Mouse (Mus musculus) embryonic facial prominence, embryonic 15.5 days (tissue): ENCODE measurements around the gene Sema4b. TPM values are rescaled to one million over a fixed set of nuclear protein-coding genes. Genes with fewer than 3 reads are reported as not detected.
A peak's percentile ranks its signal among the peaks of the same experiment; 100 is the strongest.

Source experiments
- ATAC-seq: fragments of 200-750 bp; cut with Nextera tagmentation; 2 replicates; pipeline ENCODE4 v1.8.0; 2017; ENCODE audit warnings: low read depth, moderate TSS enrichment; ENCODE audit not compliant: insufficient number of reproducible peaks, low FRiP score, low TSS enrichment
- H3K27ac ChIP-seq: fragments of 300-500 bp; sonication (generic); replicated peaks from 2 replicates; pipeline ENCODE4 v1.5.1; 2015; ENCODE audit warnings: mild to moderate bottlenecking, inconsistent platforms
- H3K27me3 ChIP-seq: fragments of 300-500 bp; sonication (generic); 2 replicates; pipeline ENCODE4 v1.6.1; 2015; ENCODE audit warnings: inconsistent platforms
- H3K36me3 ChIP-seq: fragments of 300-500 bp; sonication (generic); 2 replicates; pipeline ENCODE4 v1.6.1; 2015; ENCODE audit warnings: mild to moderate bottlenecking, inconsistent platforms
- H3K4me1 ChIP-seq: fragments of 300-500 bp; sonication (generic); 2 replicates; pipeline ENCODE4 v1.6.1; 2015; ENCODE audit warnings: inconsistent platforms
- H3K4me2 ChIP-seq: fragments of 300-500 bp; sonication (generic); replicated peaks from 2 replicates; pipeline ENCODE4 v1.6.1; 2015; ENCODE audit warnings: mild to moderate bottlenecking, inconsistent platforms
- H3K4me3 ChIP-seq: fragments of 300-500 bp; sonication (generic); replicated peaks from 2 replicates; pipeline ENCODE4 v1.5.1; 2015; ENCODE audit warnings: mild to moderate bottlenecking, inconsistent platforms
- H3K9ac ChIP-seq: fragments of 300-500 bp; sonication (generic); 2 replicates; pipeline ENCODE4 v1.6.1; 2015; ENCODE audit warnings: inconsistent platforms
- H3K9me3 ChIP-seq: fragments of 300-500 bp; sonication (generic); replicated peaks from 2 replicates; pipeline ENCODE4 v1.6.1; 2016; ENCODE audit warnings: inconsistent platforms
- WGBS: fragments of 180-500 bp; shearing (Covaris S2); methylation state at CpG from one replicate; pipeline ENCODE4 v1.1.7; 2015; 5-methylcytosine and 5-hydroxymethylcytosine counted together
- polyA plus RNA-seq: library from polyadenylated mRNA; unstranded; fragments of >200 nt; fragmentation: Nextera tagmentation; extraction: Ambion mirVana; gene quantifications from 2 replicates; pipeline ENCODE4 v1.2.1, GENCODE M21; 2015

Gene Sema4b
- polyA plus RNA-seq, 1 experiment from 2014 or later, result 25.2 TPM

DNA sequence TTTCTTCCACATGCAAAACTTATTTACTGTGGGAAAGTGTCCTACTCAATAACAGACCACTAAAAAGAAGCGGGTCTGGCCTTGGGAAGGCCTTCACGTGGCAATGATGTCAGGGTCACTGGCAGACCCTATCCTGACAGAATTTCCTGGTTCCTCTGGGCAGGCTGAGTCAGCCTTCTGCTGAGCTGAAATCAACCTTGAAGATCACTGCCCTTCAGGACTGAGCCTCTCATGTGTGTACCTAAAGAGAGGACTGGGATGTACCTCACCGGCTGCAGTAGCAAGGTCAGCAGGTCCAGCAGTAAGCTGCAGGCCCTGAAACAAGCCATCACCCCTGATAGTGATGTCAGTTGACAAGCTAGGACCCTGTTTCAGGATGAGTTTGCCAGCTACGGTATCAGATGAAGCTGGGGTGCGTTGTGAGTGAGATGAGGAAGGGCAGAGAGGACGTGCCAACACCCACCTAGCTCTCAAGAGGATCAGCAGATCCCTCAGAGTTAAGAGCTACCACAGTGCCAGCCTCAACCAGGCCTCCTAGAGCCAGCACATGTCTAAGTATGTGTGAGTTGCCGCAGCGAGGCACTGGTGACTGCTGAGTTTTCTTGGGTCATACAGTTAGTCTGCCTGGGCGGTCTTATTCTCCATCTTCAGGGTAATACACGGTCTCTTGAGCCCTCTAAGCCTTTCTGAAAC lies 8.5 kb upstream of the Sema4b start:
- Histone ChIP-seq H3K27ac (no peak overlapping the region), H3K4me3 (no peak overlapping the region), H3K27me3 (no peaks in the 10 kb centered on the region), H3K4me1 (no peaks in the 10 kb centered on the region), H3K9ac (no peak overlapping the region), H3K4me2 (no peak overlapping the region), H3K9me3 (no peaks in the 10 kb centered on the region), H3K36me3 (no peaks in the 10 kb centered on the region)
- WGBS, result 81% methylated on average over 10 of the region's 10 CpGs
- ATAC-seq, result no peak

- no peak overlapping the region for H3K27ac ChIP-seq
- H3K4me2 ChIP-seq, result no peak overlapping the region
- H3K27me3 ChIP-seq, result no peaks in the 10 kb centered on the region
- no peaks in the 10 kb centered on the region for H3K36me3 ChIP-seq
- no peak overlapping the region for H3K9ac ChIP-seq
- H3K9me3 ChIP-seq, result no peaks in the 10 kb centered on the region
- H3K4me1 ChIP-seq, result no peaks in the 10 kb centered on the region
- ATAC-seq, result no peak
- H3K4me3 ChIP-seq, result no peak overlapping the region
- 90% methylated on average over 6 of the region's 6 CpGs for WGBS
Observed at GRCm38 (mm10) chr7:80179327-80179726, 7.3 kb upstream of the Sema4b start.

DNA sequence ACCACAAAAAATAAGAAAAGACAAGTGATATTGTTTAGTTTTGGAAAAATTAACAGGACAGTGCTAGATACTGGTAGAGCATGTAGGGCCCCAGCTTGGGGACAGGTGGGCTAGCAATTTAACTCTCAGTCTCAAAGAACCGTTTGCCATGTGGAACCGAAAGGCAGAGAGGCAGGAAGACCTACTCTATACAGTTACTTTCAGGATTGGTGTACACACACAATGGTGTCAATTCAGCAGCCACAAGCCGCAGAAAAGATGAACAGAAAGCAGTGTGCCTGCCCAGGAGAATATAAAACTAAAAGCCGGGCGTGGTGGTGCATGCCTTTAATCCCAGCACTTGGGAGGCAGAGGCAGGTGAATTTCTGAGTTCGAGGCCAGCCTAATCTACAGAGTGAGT lies 6.9 kb upstream of the Sema4b start:
- ATAC-seq, result no peak
- H3K9ac ChIP-seq, result no peak overlapping the region
- no peaks in the 10 kb centered on the region for H3K36me3 ChIP-seq
- H3K4me2 ChIP-seq, result no peak overlapping the region
- H3K4me1 ChIP-seq, result no peaks in the 10 kb centered on the region
- H3K4me3 ChIP-seq, result no peak overlapping the region
- 76% methylated on average over 6 of the region's 6 CpGs for WGBS
- H3K27me3 ChIP-seq, result no peaks in the 10 kb centered on the region
- H3K9me3 ChIP-seq, result no peaks in the 10 kb centered on the region
- H3K27ac ChIP-seq, result no peak overlapping the region

DNA sequence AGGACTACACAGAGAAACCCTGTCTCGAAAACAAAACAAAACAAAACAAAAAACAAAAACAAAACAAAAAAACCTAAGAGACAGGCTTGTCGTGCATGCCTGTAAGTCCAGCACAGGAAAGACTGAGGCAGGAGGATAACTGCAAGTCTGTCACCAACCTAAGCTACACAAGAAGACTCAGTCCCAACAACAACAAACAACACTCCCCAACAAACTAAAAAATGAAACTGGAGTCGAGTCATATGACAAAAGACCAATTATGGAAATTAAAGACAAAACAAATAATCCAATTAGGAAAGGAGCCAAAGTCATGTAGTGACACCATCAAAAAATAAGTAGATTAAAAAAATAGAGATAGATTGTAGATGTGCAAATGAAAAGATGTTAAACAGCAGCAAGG lies 6.4 kb upstream of the Sema4b start:
- no peak overlapping the region for H3K4me2 ChIP-seq
- no peak overlapping the region for H3K27ac ChIP-seq
- WGBS, result 70% methylated on average over 3 of the region's 3 CpGs
- H3K36me3 ChIP-seq, result no peaks in the 10 kb centered on the region
- no peak overlapping the region for H3K4me3 ChIP-seq
- H3K9me3 ChIP-seq, result no peaks in the 10 kb centered on the region
- no peaks in the 10 kb centered on the region for H3K4me1 ChIP-seq
- H3K27me3 ChIP-seq, result no peaks in the 10 kb centered on the region
- H3K9ac ChIP-seq, result no peak overlapping the region
- no peak for ATAC-seq

GRCm38 (mm10) chr7:80181078-80181477 lies 5.6 kb upstream of the Sema4b start:
- H3K27me3 ChIP-seq, result no peaks in the 10 kb centered on the region
- H3K4me3 ChIP-seq, result no peak overlapping the region
- H3K27ac ChIP-seq, result no peak overlapping the region
- H3K4me1 ChIP-seq, result peaks cover 3% of the 10 kb centered on the region
- 74% methylated on average over 2 of the region's 2 CpGs for WGBS
- ATAC-seq, result no peak
- no peaks in the 10 kb centered on the region for H3K9me3 ChIP-seq
- H3K36me3 ChIP-seq, result no peaks in the 10 kb centered on the region
- H3K9ac ChIP-seq, result no peak overlapping the region
- no peak overlapping the region for H3K4me2 ChIP-seq

DNA sequence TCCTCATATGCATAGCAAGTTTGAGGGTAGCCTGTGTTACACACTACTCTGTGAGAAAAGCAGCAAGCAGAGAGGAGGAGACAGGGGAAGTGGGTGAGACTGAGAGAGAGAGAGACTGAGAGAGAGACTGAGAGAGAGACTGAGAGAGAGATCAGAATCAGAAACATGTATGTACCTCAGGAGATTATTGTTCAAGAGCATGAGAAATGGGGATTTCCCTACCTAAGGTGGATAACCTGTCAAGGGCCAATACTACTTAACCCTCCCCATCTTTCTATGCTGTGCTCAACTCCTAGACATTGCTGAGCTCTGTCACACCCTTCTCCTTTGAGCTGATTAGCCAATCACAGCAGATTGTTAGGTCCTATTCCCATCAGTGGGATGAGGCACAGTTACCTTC lies 4.5 kb upstream of the Sema4b start:
- no peaks in the 10 kb centered on the region for H3K9me3 ChIP-seq
- H3K27ac ChIP-seq, result no peak overlapping the region
- H3K4me3 ChIP-seq, result no peak overlapping the region
- no peaks in the 10 kb centered on the region for H3K36me3 ChIP-seq
- no peaks in the 10 kb centered on the region for H3K27me3 ChIP-seq
- ATAC-seq, result no peak
- H3K9ac ChIP-seq, result no peak overlapping the region
- H3K4me2 ChIP-seq, result no peak overlapping the region
- H3K4me1 ChIP-seq, result peaks cover 13% of the 10 kb centered on the region

DNA sequence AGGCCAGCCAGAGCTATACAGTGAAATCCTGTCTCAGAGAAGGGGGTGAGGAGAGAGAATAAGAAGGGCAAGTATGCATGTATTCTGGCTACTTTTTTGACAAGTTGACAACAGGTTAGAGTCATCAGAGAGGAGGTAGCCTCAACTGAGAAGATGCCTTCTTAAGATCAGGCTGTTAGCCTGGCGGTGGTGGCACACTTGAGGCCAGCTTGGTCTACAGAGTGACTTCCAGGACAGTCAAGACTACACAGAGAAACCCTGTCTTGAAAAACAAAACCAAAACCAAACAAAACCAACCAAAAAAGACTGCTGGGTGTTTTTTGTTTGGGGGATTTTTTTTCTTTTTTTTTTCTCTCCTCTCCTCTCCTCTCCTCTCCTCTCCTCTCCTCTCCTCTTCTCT lies 3.2 kb upstream of the Sema4b start:
- H3K27me3 ChIP-seq, result no peaks in the 10 kb centered on the region
- no peak overlapping the region for H3K27ac ChIP-seq
- 83% methylated on average over 1 of the region's 1 CpGs for WGBS
- H3K36me3 ChIP-seq, result no peaks in the 10 kb centered on the region
- H3K4me2 ChIP-seq, result no peak overlapping the region
- no peak overlapping the region for H3K9ac ChIP-seq
- no peak for ATAC-seq
- H3K4me3 ChIP-seq, result no peak overlapping the region
- H3K9me3 ChIP-seq, result no peaks in the 10 kb centered on the region
- H3K4me1 ChIP-seq, result peaks cover 22% of the 10 kb centered on the region

DNA sequence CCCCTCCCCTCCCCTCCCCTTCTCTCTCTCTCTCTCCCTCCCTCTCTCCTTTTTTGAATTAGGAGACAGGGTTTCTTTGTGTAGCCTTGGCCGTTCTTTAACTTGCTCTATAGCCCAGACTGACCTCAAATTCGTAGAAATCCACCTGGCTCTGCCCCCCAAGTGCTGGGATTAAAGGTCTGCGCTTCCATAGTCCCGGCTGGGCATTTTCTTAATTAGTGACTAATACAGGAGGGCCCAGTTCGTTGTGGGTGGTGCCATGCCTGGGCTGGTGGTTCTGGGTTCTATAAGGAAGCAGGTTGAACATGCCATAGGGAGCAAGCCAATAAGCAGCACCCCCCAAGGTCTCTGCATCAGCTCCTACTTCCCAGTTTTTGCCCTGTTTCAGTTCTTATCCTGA lies 2.7 kb upstream of the Sema4b start:
- no peak overlapping the region for H3K4me3 ChIP-seq
- peaks cover 27% of the 10 kb centered on the region for H3K4me1 ChIP-seq
- H3K9me3 ChIP-seq, result no peaks in the 10 kb centered on the region
- no peak overlapping the region for H3K4me2 ChIP-seq
- 34% methylated on average over 5 of the region's 5 CpGs for WGBS
- ATAC-seq, result no peak
- H3K27me3 ChIP-seq, result no peaks in the 10 kb centered on the region
- H3K27ac ChIP-seq, result no peak overlapping the region
- H3K9ac ChIP-seq, result no peak overlapping the region
- H3K36me3 ChIP-seq, result no peaks in the 10 kb centered on the region

DNA sequence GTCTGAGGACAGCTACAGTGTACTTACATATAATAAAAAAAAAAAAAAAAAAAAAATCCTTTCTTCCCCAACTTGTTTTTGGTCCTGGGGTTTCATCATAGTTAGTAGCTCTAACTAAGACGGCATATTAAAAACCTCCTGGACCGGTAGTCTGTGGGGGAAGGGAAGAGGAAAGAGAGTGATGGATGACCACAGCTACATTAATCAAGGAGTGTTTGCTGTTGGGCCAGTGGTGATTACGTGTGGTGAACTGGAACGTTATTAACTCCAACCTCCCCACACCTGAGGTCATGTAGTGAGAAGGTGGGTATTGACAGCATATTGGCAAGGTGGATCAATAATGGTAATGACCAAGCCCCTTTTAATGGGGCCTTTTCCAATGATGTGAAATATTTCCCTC lies 2.1 kb upstream of the Sema4b start:
- no peak overlapping the region for H3K4me3 ChIP-seq
- H3K27ac ChIP-seq, result no peak overlapping the region
- ATAC-seq, result no peak
- H3K9me3 ChIP-seq, result no peaks in the 10 kb centered on the region
- 68% methylated on average over 4 of the region's 4 CpGs for WGBS
- H3K4me1 ChIP-seq, result peaks cover 33% of the 10 kb centered on the region
- no peak overlapping the region for H3K4me2 ChIP-seq
- H3K27me3 ChIP-seq, result no peaks in the 10 kb centered on the region
- no peak overlapping the region for H3K9ac ChIP-seq
- H3K36me3 ChIP-seq, result no peaks in the 10 kb centered on the region

- no peak overlapping the region for H3K9ac ChIP-seq
- no peak overlapping the region for H3K4me2 ChIP-seq
- H3K27ac ChIP-seq, result no peak overlapping the region
- no peak overlapping the region for H3K4me3 ChIP-seq
- no peaks in the 10 kb centered on the region for H3K36me3 ChIP-seq
- H3K9me3 ChIP-seq, result no peaks in the 10 kb centered on the region
- H3K4me1 ChIP-seq, result peaks cover 35% of the 10 kb centered on the region
- ATAC-seq, result no peak
- no peaks in the 10 kb centered on the region for H3K27me3 ChIP-seq
- 50% methylated on average over 6 of the region's 6 CpGs for whole genome bisulfite sequencing
Observed at GRCm38 (mm10) chr7:80184968-80185367, 1.7 kb upstream of the Sema4b start.

DNA sequence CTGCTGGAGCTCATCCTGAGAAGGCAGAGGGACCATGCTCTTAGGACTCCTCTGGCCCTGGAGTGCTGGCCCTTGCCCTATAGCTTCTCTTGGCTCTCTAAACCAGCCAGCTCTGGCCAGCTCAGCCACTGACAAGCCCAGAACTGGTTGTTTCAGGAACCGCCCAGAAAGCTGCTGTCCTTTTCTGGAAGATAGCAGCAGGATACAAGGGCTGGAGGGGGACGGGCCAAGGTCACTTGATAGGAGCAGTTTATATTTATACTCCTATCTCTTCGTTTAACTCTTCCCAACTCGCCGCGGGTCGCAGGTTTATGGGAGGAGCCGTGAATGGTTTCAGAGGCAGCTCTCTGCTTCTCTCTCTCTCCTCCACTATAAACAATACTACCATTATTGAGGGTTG lies 620 bp upstream of the Sema4b start:
- H3K27ac ChIP-seq, result peak overlapping the region; percentile 71
- peak overlapping the region; percentile 81 for H3K4me2 ChIP-seq
- no peaks in the 10 kb centered on the region for H3K9me3 ChIP-seq
- no peaks in the 10 kb centered on the region for H3K27me3 ChIP-seq
- no peaks in the 10 kb centered on the region for H3K36me3 ChIP-seq
- peak overlapping the region; percentile 51 for H3K4me3 ChIP-seq
- H3K9ac ChIP-seq, result no peak overlapping the region
- ATAC-seq, result no peak
- H3K4me1 ChIP-seq, result peaks cover 40% of the 10 kb centered on the region
- 29% methylated on average over 8 of the region's 8 CpGs for WGBS

- Histone ChIP-seq H3K4me2 (peak overlapping the region; percentile 81), H3K4me3 (peak overlapping the region; percentile 51), H3K36me3 (no peaks in the 10 kb centered on the region), H3K9me3 (no peaks in the 10 kb centered on the region), H3K4me1 (peaks cover 55% of the 10 kb centered on the region), H3K9ac (no peak overlapping the region), H3K27ac (peak overlapping the region; percentile 39; the same call in 1 of the 2 replicates), H3K27me3 (no peaks in the 10 kb centered on the region)
- 70% methylated on average over 12 of the region's 12 CpGs for WGBS
- no peak for ATAC-seq
Observed at GRCm38 (mm10) chr7:80187501-80187900, 860 bp downstream of the Sema4b start.
